Mouse (Mus musculus) gastrocnemius, postnatal 10 days (tissue): ENCODE measurements at regions not wholly inside any gene's neighbourhood (a gene's known extent, or its start where the extent isn't known, plus 50 kb on each side); places are given as distances from the start of the nearest gene placed in this dataset.

Source experiments
- DNase-seq: peaks from one replicate; pipeline ENCODE4 v3.0.0; 2021; ENCODE audit warnings: mixed read lengths

- no peak for DNase-seq
These were observed 426.4 kb downstream of the Ttll7 start for GRCm38 (mm10) chr3:147278602-147279001.

- DNase-seq: no peak
These were observed 431.6 kb downstream of the Ttll7 start for GRCm38 (mm10) chr3:147283724-147284123.

- no peak for DNase-seq
These were observed 432.2 kb downstream of the Ttll7 start for GRCm38 (mm10) chr3:147284357-147284756.

- no peak for DNase-seq
These were observed 433.3 kb downstream of the Ttll7 start for GRCm38 (mm10) chr3:147285496-147285895.

- DNase-seq: no peak
These were observed 435.3 kb downstream of the Ttll7 start for GRCm38 (mm10) chr3:147287503-147287902.

- DNase-seq: no peak
These were observed 439.6 kb downstream of the Ttll7 start for GRCm38 (mm10) chr3:147291696-147292327.

GRCm38 (mm10) chr3:147298065-147298464 lies 445.9 kb downstream of the Ttll7 start:
- no peak for DNase-seq

GRCm38 (mm10) chr3:147325522-147325921 lies 473.4 kb downstream of the Ttll7 start:
- DNase-seq: no peak

GRCm38 (mm10) chr3:147334301-147334700 lies 482.1 kb downstream of the Ttll7 start:
- DNase-seq: no peak

- no peak for DNase-seq
These were observed 483.1 kb downstream of the Ttll7 start for GRCm38 (mm10) chr3:147335286-147335685.

- no peak for DNase-seq
These were observed 487.3 kb downstream of the Ttll7 start for GRCm38 (mm10) chr3:147339427-147339826.

- DNase-seq: no peak
These were observed 495.3 kb downstream of the Ttll7 start for GRCm38 (mm10) chr3:147347278-147348039.

- DNase-seq: no peak
These were observed 534.9 kb downstream of the Ttll7 start for GRCm38 (mm10) chr3:147387077-147387476.

GRCm38 (mm10) chr3:147398298-147398697 lies 546.1 kb downstream of the Ttll7 start:
- no peak for DNase-seq

GRCm38 (mm10) chr3:147412274-147412673 lies 560.1 kb downstream of the Ttll7 start:
- DNase-seq: no peak

- DNase-seq: no peak
These were observed 564.8 kb downstream of the Ttll7 start for GRCm38 (mm10) chr3:147416926-147417325.

GRCm38 (mm10) chr3:147419129-147419528 lies 567.0 kb downstream of the Ttll7 start:
- no peak for DNase-seq

GRCm38 (mm10) chr3:147422196-147422595 lies 570.0 kb downstream of the Ttll7 start:
- DNase-seq: no peak

GRCm38 (mm10) chr3:147423895-147424575 lies 571.9 kb downstream of the Ttll7 start:
- no peak for DNase-seq

GRCm38 (mm10) chr3:147428837-147429236 lies 576.7 kb downstream of the Ttll7 start:
- DNase-seq: no peak

- no peak for DNase-seq
These were observed 590.9 kb downstream of the Ttll7 start for GRCm38 (mm10) chr3:147442925-147443690.

- no peak for DNase-seq
These were observed 591.5 kb downstream of the Ttll7 start for GRCm38 (mm10) chr3:147443691-147443960.
